Mouse (Mus musculus): ENCODE measurements around the gene 1700022I11Rik.

Gene 1700022I11Rik

GRCm38 (mm10) chr4:42969304-42969703 is at the start of gene 1700022I11Rik:
Gene 1700022I11Rik (plus strand): TSS chr4:42969604.
- 94% methylated on average over 4 of the region's 4 CpGs for WGBS

- WGBS = 41% methylated on average over 9 of the region's 9 CpGs
Observed at GRCm38 (mm10) chr4:42920726-42921125, 48.7 kb upstream of the 1700022I11Rik start.

- WGBS = 41% methylated on average over 2 of the region's 2 CpGs
Observed at GRCm38 (mm10) chr4:42921536-42921935, 47.9 kb upstream of the 1700022I11Rik start.

- 37% methylated on average over 6 of the region's 6 CpGs for WGBS
Observed at GRCm38 (mm10) chr4:42922056-42922455, 47.3 kb upstream of the 1700022I11Rik start.

- WGBS = 61% methylated on average over 8 of the region's 8 CpGs
Observed at GRCm38 (mm10) chr4:42922461-42922860, 46.9 kb upstream of the 1700022I11Rik start.

GRCm38 (mm10) chr4:42924095-42924710 is 45.2 kb upstream of the 1700022I11Rik start:
- 45% methylated on average over 13 of the region's 13 CpGs for WGBS

GRCm38 (mm10) chr4:42928209-42928608 is 41.2 kb upstream of the 1700022I11Rik start:
- 77% methylated on average over 5 of the region's 5 CpGs for WGBS

- WGBS = 90% methylated on average over 9 of the region's 9 CpGs
Observed at GRCm38 (mm10) chr4:42928952-42929351, 40.5 kb upstream of the 1700022I11Rik start.

- WGBS = 45% methylated on average over 8 of the region's 8 CpGs
Observed at GRCm38 (mm10) chr4:42932229-42932969, 37.0 kb upstream of the 1700022I11Rik start.

- WGBS = 11% methylated on average over 22 of the region's 22 CpGs
Observed at GRCm38 (mm10) chr4:42933630-42934029, 35.8 kb upstream of the 1700022I11Rik start.

GRCm38 (mm10) chr4:42941396-42941795 is 28.0 kb upstream of the 1700022I11Rik start:
- WGBS = 39% methylated on average over 7 of the region's 7 CpGs

- WGBS = 22% methylated on average over 5 of the region's 5 CpGs
Observed at GRCm38 (mm10) chr4:42943341-42943740, 26.1 kb upstream of the 1700022I11Rik start.

GRCm38 (mm10) chr4:42944185-42944584 is 25.2 kb upstream of the 1700022I11Rik start:
- WGBS = 49% methylated on average over 9 of the region's 9 CpGs

GRCm38 (mm10) chr4:42945043-42945442 is 24.4 kb upstream of the 1700022I11Rik start:
- WGBS = 12% methylated on average over 6 of the region's 6 CpGs

GRCm38 (mm10) chr4:42945445-42945844 is 24.0 kb upstream of the 1700022I11Rik start:
- WGBS = 53% methylated on average over 3 of the region's 3 CpGs

- 3% methylated on average over 5 of the region's 5 CpGs for WGBS
Observed at GRCm38 (mm10) chr4:42945952-42946351, 23.5 kb upstream of the 1700022I11Rik start.

- WGBS = 22% methylated on average over 10 of the region's 10 CpGs
Observed at GRCm38 (mm10) chr4:42946733-42947290, 22.6 kb upstream of the 1700022I11Rik start.

GRCm38 (mm10) chr4:42948527-42948926 is 20.9 kb upstream of the 1700022I11Rik start:
- WGBS = 26% methylated on average over 13 of the region's 13 CpGs

GRCm38 (mm10) chr4:42949051-42949675 is 20.2 kb upstream of the 1700022I11Rik start:
- WGBS = 8% methylated on average over 14 of the region's 14 CpGs

GRCm38 (mm10) chr4:42949676-42950051 is 19.7 kb upstream of the 1700022I11Rik start, which contains the start of gene Dnajb5:
Gene Dnajb5 (plus strand): TSS chr4:42949814.
- under 1% methylated on average over 39 of the region's 39 CpGs for WGBS

GRCm38 (mm10) chr4:42950065-42950558 is 19.3 kb upstream of the 1700022I11Rik start:
- 1% methylated on average over 25 of the region's 27 CpGs for WGBS

Data from cerebral cortex, adult 2 months (tissue).